Mouse (Mus musculus): ENCODE data around the gene 4930539E08Rik.

DNA sequence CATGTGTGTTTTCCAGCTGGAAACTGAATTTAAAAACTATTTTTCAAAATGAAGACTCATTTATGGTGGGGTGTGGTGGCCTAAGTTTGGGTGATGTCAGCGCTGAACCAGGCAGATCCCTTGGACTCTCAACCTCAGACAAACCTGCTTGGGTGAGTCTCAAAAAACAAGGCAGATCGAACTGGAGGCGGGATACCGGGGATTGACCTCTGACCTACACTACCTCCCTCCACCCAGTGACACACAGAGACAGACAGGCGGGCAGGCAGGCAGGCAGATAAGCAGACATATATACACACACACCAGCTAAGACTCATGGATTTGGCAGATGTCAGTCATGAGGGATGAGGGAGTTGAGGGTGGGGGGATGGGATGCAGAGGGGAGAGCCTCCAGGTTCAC, 16.9 kb downstream of the 4930539E08Rik start:
- TF ChIP-seq CTCF (IDR thresholded peaks at IDR 0.05; ENCODE audit: low read depth, low read length) (no peak), POLR2A (IDR thresholded peaks at IDR 0.05; ENCODE audit: borderline replicate concordance, low read depth, low read length) (no peak)

Measured in bone marrow macrophage, adult 2 months (primary cell).